Mouse (Mus musculus) T-cell, adult 2 months (primary cell): ENCODE results near the gene Mtmr3.

ENCODE experiments used
- DNase-seq: peaks from one replicate; pipeline ENCODE4 v3.0.0; 2022; ENCODE audit warnings: low spot score

Mtmr3 gene

DNA sequence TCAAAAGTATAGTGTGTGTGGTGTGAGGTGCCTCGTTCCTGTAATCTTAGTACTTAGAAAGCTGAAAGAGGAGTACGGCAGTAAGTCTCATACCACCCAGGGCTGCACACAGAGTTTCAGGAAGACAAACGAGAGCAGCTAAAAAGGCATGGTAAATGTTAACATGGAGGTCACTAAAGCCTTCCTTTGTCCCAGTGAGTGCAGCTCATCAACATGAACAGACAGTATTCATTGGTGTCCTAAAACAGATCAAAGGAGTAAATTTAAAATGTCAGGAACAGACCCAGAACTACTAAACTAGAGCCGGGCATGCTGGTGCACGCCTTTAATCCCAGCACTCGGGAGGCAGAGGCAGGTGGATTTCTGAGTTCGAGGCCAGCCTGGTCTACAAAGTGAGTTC, 75.7 kb downstream of the Mtmr3 start:
- DNase-seq = no peak

DNA sequence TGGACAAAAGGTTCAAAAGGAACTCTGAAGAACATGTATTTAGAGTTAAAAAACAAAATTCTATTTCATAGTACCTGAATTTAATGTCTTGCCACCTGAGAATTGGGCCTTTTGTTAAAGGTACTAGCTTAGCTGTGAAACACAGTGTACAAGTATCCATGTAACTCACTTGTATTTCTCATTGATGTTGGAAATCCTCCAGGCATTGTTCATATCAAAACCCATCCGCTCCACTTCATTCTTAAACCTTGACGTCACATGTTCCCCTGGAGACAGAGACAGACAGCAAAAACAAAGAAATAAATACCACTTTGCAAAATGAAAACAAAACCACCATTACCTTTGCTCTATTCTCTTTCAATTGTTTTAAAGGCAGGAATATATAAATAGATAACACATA, 87.2 kb downstream of the Mtmr3 start:
- DNase-seq = no peak

DNA sequence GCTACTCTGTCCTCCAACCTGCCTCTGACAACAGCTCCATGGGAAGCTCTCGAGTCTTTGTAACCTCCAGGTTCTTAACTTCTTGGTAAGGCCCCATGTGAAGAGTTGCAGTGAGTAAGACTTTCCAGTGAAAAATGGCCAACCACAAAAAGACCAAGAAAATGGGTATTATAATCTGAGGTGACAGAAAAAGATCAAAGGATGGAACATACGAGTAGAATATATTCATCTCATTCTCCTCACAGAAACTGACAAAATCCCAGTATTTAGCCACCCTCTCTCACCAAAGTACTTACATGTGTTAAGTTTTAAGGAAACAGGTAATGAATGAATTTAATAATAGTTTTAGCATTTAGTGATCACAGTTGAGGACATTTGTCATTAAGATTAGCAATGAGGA, 88.2 kb downstream of the Mtmr3 start:
- no peak for DNase-seq

DNA sequence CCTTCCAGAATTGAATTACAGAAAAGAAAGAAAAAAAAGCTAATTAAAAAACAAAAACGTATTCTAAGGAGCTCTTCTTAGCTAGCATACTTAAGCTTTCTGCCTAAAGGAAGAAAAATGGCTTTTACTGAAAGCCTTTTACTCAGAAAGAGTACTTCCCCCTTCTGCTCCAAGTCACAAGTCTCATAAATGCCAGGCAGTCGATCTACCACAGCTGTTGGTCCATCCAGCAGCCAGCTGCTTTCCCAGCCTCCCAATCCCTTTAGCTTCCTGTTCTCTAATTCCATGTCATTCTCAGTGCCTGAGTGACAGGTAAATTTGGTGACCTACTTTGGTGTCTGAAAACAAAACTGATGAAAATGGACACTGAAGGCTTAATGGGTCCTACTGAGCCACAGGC, 92.5 kb downstream of the Mtmr3 start:
- DNase-seq = no peak

DNA sequence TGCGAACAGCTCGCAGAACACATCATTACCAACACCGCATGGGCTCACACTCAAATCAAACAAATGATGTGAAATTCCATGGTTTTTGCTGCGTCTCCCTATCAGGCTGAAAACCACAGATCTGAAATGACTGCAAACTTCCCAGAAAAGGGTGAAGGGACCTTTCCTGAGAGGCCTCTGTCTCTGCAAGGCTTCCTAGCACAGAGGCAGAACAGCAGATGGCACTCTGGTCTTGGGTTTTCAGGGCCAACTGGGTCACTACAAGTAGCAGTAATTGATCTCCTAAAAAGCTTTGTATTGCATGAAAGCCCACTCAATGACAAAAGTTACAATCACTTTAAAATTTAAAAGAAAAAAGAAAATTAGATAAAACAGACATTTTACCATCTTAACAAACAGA, 93.8 kb downstream of the Mtmr3 start:
- no peak for DNase-seq

DNA sequence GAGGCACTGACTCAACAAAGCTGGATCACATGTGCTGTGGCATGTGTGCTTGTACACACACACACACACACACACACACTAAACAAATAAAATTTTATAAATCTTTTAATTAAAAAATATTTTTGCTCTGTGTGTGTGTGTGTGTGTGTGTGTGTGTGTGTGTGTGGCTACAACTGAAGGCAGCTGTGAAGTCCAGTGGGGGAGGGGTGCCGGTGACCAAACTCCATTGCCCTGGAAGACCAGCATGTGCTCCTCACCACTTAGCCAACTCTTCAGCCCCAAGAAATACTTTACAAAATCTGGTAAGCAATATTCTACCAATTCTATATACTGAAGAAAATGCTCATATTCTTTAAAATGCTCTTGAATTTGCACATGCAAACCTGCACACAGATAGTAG, 94.4 kb downstream of the Mtmr3 start:
- DNase-seq = no peak

DNA sequence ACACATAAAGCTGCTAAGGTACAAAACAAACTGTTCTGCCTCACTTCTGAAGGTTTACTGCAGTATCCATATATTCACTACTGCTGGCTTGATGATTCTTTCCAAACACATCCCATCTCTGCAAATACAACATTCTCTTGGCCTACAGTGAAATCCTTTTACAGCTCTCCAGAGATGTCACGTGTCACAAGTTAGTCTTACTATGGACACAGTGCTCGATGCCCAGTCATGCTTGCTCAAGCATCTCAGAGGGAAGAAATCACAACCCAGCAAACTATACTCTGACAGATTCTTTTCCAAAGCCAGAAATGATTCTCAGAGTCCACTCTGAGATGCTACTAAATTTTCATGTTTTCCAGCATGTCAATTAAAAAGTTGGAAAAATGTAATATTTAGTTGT, 95.2 kb downstream of the Mtmr3 start:
- DNase-seq = no peak

DNA sequence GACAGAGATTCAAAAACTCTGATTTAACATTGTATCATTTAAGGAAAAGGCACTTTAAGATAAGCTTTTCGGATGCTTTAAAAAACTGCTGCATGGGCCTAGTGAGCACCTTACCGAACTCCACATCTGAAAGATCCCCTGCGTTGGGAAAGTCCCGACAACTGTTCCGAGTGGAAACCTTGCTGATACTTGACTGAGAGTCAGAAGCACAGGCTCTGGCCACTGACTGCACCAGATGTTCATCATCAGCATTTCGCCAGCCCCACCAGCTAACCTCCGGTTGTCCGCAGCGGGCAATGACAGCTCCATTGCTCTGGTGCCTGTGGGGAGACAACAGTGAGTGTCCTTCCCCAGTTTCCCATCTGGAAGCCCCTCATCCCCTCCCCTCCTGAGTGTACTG, 95.9 kb downstream of the Mtmr3 start:
- no peak for DNase-seq

DNA sequence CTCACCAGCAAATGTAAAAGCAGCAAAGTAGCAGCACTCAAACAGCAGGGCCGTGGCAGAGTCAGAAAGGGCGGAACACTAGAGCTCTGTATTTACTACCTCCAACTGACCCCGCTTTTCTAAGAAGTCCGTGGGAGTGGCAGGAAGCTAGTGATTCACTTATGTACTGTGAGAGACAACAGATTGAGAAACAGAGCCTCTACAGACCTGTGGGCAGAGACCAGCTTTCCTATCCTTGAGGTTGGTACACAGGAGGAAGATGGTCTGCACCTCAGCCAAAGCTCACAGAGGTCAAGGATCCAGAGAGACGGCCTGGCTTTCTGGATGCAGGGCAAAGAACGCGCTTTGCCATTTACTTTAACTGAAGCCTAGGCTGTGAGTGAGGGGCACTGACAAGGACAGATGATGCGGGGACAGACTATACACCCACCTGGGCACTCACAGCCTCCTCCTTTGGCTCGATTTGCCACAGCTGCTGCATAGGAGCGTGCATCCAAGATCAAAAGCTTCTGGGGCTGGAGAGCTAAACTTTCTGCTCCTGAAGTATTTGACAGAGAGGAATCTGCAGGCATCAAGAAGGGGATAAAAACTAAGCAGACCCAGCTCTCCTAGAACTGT, 97.1 kb downstream of the Mtmr3 start:
- peak; percentile 45 for DNase-seq

DNA sequence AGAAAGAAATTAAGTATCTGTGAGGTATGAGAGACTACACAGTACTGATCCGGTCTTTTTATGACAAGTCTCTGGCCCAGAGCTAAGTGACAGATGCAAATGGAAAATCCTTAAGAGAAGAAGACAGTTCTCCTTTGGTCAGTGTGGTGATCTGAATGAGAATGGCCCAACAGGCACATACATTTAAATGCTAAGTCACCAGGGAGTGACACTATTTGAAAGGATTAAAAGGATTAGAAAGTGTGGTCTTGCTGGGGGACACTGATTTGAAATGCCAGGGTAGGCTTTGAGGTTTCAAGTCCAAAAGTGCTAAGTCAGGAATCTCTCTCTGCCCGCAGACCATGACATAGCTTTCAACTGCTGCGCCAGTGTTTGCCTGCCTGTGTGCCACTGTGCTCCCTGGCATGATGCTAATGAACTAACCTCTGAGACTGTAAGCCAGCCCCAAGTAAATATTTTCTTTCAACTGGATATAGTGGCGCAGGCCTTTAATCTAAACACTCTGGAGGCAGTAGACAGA, 99.6 kb downstream of the Mtmr3 start:
- DNase-seq = no peak

DNA sequence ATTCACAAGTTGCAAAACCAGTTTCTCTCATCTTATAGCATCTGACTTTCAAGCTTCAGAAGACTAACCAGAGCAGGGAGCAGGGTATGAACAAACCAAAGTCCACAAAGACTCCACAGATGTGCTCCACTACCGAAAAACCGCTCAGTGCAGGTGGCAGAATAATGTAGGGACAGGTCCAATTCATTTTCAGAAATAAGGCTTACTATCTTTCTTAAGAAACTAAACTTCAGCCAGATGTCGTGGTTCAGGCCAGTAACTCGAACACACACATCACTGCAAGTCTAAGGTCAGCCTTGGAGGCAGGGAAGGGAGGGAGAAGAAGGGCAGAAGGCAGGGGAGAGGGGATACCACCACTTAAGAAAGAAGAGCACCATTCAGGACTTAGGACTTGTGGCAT, 105.5 kb downstream of the Mtmr3 start:
- no peak for DNase-seq

DNA sequence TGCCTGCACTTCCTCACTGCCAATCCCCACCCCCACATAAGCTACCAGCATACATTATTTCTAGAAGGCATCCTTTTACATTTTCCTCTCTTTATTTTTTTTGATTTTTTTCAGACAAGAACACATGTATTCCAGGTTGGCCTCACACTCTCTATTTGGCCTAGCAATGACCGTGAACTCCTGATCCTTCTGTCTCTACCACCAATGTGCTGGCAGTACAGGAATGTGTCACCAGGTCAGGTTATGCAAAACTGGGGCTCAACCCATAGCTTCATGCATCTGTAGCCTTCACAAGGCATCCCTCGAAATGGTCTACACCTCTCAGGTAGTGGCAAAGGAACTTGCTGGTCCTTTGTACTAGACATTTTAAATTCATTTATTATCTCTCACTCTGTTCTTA, 105.9 kb downstream of the Mtmr3 start:
- DNase-seq = no peak

DNA sequence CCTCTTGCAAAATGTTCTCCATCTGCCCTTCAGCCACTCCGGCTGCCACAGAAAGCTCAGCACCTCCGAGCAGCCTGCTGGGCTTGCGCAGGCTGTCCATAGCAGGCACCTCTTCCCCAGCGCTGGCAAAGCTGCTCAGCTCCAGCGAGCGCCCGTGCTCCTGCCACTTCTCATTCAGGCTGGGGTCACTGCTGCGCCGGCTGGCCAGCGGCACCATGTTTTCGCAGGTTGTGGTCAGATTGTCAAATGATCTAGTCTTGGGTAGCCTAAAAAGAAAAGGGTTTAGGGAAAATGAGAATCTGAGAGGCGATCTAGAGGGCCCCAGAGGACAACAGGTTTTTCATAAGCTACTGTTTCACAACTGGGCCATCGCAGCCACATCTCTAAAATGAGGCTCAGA, 106.3 kb downstream of the Mtmr3 start:
- no peak for DNase-seq

DNA sequence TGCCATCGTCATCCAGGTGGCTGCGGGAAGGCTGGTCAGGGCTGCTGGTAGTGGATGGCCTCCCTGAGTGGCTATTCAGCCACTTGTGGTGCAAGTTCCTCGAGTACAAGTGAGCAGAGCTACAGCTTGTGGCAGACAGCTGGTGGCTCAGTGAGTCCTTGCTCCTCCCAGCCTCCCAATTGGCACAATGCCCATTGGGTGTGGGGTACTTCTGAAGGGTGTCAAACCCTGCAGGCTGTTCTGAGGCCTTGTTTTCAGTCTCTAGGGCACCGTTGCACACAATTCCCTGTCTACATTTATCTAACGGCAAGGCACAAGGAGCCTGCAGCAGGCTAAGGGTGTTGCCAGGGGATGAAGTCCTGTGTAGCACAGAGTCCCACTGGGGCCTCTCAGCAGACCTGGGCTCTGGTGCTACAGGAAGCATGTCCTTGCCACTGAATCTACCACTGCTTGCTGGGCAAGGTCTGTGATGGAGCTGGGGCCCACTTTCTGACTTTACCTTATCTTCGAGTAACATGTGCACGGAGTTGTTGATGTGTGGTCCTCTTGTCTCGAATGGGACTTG, 107.2 kb downstream of the Mtmr3 start:
- DNase-seq = no peak

DNA sequence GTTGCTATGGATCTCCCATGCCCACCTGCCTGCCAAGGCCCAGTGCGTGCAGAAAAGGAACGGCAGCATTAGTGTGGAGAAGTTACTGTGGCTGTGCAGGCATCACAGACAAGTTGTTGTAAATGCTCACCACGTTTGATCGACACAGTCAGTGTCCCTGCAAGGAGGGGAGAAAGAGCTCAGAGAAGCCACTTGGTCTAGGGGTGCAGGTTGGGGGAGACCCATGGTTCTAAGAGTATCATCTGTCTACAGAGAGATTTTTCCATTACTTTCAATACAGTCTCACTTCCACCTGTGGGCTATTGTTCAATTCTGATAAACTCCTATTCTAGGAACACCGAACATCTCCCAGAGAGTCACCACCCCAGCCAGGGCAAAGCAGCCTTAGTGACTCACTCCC, 110.1 kb downstream of the Mtmr3 start:
- no peak for DNase-seq

DNA sequence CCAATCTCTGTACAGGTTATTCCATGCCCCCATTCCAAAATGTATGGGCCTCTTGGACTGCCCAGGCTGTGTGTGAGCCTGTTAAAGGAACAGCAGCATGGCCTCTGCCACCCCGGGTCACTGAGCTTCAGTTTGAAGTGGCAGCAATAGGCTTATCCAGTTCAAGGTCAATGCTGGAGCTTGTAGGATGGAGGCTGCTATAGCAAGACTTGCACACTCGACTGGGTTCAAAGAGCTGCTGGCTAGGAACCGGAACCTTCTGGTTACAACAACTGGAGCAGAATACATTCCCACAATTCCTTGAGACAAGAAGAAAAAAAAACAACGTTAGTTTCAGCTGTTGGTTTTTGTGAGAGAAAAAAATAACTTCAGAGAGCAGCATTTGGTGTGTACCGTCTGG, 112.0 kb downstream of the Mtmr3 start:
- no peak for DNase-seq

DNA sequence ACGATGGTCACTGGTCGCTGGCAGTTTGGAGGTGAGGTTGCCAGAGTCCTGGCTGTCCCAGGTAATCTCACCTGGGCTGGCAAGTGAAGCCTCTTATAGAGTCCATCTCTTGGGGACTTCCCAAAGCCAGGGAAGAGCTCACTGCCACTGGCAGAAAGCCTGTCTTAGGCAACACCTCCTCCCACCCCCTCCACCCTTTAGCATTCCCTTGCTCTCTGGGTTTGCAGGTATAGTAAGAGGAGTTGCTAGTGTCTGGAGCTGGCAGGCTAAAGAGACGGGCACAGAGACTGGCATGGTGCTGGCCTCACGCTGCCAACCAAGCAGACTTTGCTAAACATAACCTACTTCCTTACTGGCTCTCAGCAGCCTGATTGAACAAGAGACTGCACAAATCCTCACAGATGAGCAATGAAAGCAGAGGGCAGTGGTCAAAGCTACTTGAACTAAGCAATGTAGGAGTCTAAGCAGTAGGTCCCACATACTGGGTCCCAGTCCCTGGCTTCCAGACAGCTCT, 118.4 kb downstream of the Mtmr3 start:
- DNase-seq = no peak

DNA sequence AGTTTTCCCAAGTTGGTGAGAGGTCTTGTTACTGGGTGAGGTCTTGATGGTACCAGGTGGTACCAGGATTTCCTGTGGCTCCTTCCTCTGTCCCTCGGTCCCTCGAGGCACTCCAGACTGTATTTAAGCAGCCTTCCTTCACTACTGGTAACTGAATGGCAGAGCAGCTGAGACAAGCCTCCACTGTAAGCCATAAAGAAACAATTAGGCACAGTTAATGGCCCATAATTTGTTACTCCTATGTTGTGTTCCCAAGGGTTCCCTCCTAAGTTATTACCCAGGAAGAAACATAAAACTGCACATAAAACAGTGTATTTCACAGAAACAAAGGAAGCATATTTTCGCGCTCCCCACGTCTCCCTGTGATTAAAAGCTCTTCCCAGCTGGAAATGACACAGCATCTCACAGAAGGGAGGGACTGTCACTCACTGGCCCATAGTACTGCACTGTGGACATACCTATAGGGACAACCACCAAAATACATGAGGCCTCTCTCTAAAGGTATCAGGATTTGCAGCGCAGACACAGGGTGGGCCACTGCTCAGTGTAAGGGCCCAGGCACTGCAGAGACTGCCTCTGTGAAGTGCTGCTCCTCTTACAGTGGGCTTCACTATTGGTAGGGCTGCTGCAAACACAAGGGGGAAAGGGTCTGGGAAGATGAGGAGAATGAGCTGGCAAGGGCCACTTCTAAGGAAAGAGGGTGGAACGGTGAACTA, 122.0 kb downstream of the Mtmr3 start:
- no peak for DNase-seq

DNA sequence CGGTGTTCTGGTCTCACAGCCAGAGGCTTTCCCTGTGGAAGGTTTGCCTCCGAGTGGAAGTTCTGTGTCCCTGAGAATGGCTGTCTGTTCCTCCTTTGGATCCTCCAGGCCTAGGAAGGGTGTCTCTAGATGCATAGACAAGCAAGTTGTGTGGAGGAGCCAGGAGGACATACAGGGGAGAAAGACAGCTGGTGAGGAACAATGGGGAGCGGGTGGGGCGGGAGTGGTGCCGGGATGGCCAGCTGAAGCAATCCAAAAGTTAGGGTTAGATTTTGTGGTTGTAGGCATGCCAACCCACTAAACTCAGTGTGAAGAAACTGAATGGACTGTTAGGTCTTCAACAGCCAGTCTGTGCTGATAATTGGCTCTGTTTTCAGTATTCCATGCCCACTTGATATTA, 122.9 kb downstream of the Mtmr3 start:
- no peak for DNase-seq

DNA sequence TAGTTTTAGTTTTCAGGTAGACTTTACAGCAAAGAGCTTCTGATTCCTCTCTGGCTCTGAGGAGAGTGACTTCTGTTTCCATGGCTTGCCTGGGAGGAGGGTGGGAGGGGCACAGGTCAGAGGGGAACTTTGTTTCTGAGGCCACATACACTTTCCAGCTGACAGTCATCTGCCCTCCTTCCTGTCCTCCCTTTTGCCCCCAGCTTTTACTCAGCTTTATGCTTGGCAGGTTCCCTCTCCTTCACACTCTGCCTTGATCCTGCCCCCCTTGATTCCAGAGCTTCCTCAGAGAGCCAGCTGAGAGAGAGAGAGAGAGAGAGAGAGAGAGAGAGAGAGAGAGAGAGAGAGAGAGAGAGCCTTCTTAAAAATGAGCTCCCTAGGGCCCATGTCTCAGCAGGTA, 123.4 kb downstream of the Mtmr3 start:
- no peak for DNase-seq

DNA sequence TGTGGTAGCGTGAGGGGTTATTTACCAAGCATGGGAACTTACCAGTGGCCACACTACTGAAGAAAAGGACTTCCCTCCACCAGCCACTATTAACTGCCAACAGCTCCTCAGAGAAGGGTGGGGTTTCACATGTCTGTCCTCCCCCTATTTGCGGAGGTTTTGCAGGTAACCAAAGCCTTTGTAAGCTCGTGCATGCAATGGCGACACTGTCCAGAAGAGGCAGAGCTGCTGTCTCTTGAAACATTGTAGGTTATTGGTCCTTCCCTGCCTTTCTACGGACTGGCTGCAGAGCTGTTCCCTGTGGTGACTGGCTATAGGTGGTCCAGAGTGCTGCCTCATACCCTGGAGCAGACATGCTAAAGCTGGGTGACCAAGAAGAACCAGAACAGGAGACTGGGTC, 125.6 kb downstream of the Mtmr3 start:
- no peak for DNase-seq

DNA sequence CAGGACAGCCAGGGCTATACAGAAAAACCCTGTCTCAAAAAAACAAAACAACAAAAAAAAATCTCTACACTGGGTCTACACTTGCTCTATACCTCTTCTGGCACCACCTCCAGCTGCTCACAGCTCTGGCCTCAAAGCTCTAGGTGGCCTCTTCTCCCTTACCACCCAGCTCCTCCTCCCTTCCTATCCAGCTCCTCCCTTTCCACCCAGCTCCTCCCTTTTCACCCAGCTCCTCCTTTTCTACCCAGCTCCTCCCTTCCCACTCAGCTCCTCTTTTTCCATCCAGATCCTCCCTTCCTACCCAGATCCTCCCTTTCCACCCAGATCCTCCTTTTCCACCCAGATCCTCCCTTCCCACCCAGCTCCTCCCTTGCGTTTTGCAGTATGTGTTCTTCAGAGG, 127.2 kb downstream of the Mtmr3 start:
- no peak for DNase-seq

DNA sequence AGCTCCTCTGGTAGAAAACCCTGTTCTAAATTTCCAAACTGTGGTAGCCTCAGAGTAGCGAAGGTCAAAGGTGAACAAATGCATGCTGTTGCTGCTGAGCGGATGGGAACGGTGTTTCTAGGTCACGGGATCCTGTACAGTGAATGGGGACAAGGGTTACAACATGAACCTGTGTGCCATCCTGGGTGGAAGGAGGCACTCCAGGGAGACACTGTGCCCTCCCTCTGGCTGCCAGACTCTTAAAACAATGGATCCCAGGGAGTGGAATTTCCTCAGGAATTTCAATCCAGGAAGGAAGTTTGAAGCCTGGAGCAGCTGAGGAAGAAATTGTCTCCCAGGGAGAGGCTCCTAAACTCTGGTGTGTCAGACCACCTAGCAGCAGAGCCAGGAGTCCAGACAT, 128.5 kb downstream of the Mtmr3 start:
- no peak for DNase-seq

DNA sequence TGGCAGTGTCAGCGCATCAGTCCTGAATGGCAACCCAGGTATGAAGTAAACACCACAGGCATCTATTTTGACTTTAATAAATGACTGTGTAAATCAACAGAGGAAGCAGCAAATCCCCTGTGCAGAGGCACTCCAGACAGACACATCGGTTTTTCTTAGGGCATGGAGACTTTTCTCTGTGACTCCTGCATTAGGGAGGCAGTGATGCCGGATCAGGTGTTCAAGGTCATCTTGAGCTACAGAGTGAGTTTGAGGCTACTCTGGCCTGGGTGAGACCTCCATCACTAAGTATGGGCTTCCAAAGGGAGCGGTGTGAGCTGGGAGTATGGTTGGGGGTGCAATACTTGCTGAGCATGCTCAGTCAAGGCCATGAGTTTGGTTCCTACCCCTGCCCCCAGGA, 130.0 kb downstream of the Mtmr3 start:
- no peak for DNase-seq
